Mouse (Mus musculus): ENCODE results near the gene Rhbdd3. TPM values are rescaled to one million over a fixed set of nuclear protein-coding genes. Genes with fewer than 3 reads are reported as not detected.
A peak's percentile ranks its signal among the peaks of the same experiment; 100 is the strongest.
"Not testable (repeated sequence)": the region's sequence is repeated elsewhere in the genome, so short reads cannot be mapped to it uniquely, and the experiment has no call there.

Gene Rhbdd3
- total RNA-seq, 1 experiment from 2014 or later = 18.3 TPM

GRCm38 (mm10) chr11:5065056-5065821 lies 33.5 kb upstream of the Rhbdd3 start, which contains the start of gene Gas2l1:
TSS of gene Gas2l1 (minus strand) at chr11:5065327.
- DNase-seq = peak; percentile 95

- no peak for DNase-seq
Observed at GRCm38 (mm10) chr11:5067063-5067462, 31.7 kb upstream of the Rhbdd3 start.

DNA sequence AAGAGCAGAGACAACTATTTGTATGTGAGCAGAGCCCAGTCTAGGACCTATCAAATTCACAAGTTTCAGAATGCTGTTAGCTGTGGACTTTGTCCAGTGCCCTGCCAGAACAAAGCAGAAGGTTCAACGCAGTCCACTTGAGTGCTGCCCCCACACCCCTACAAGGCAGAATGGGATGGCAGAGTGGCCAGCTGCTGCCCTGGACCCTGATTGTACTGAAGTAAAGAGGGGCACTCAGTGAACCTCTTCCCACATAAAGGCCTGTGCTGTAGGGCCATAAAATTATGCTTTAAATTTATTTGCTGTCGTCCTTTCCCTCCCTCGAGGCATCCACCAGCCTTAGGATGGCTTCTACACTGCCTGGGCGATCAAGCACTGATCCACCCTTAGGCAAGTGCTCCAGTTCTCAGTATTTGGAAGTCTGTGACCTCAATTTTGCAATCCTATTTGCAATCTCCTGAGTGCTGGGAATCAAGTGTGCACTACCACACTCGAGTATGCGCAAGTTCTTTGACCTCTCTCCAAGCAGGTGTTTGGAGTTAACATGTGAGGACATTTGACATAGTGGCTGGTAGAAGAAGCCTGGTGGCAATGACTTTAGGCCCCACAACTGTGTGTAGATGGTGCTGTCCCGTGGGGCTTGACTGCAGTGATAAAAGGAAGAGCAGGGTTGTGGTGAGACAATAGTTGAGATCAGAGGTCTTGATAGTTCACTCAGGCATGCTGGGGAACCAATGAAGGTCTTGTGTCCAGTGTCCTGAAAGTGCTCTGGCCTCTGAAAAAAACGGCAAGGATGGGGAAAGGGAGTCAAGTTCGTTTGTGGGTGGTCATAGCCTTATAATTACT lies 30.4 kb upstream of the Rhbdd3 start:
- DNase-seq = peak; percentile 31

DNA sequence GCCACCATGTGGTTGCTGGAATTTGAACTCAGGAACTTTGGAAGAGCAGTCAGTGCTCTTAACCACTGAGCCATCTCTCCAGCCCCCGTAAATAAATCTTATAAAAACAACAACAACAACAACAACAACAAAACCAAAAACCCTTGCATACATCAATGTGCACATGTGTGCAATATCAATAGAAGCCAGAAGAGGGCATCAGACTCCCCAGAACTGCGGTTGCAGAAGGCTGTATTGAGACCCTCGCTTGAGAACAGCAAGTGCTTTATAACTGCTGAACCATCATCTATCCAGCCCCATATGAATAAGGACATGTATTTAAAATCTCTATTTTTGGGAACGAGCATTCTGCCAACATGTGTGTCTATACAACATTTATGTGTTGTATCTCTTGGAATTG lies 23.8 kb upstream of the Rhbdd3 start:
- peak; percentile 37 for DNase-seq

DNA sequence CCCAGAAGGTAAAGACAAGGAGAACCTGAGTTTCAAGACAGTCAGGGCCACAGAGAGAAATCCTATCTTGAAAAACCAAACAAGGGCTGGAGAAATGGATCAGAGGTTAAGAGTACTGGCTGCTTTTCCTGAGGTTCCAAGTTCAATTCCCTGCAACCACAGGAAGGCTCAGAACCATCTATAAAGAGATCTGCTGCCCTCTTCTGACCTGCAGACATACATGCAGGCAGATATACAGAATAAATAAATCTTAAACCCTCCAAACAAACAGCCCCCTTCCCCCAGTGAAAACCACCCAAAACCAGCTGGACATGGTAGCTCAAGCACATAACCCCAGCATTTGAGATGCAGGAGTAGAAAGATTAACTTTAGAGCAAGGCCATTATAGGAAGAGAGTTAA lies 23.0 kb upstream of the Rhbdd3 start:
- no peak for DNase-seq

DNA sequence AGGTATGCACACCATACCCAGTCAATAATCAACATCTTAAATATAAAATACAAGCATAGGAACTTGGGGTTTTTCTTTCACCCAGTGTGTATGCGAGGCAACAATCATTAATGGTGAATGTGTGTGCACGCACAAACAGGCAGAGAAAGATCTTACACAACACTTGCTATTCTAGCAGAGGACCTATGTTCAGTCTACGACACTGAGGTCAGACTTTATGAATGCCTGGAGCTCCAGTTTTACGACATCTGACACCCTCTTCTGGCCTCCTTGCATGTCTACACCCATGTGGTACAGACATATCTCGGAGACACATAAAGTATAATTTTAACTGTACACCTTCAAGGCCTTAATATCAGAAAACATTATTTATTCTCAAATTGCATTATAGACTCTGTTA lies 21.9 kb upstream of the Rhbdd3 start:
- not testable (repeated sequence) for DNase-seq

DNA sequence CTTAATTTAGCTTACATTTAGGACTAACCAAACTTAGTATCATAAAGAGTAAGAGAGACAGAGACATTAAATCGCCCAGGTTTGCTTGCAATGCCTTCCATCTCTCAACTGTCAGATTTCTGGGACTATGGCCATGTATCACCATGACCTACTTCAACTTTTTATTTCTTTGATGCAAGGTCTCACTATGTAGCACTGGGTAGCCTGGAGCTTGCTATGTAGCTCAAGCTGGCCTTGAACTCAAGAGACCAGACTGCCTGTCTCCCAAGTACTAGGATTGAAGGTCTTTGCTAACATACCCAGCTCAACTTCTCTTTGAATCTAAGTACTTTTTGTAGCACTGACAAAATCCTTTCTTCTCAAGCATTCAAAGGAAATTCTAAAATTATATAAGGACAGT lies 9.6 kb upstream of the Rhbdd3 start:
- DNase-seq = peak; percentile 49

DNA sequence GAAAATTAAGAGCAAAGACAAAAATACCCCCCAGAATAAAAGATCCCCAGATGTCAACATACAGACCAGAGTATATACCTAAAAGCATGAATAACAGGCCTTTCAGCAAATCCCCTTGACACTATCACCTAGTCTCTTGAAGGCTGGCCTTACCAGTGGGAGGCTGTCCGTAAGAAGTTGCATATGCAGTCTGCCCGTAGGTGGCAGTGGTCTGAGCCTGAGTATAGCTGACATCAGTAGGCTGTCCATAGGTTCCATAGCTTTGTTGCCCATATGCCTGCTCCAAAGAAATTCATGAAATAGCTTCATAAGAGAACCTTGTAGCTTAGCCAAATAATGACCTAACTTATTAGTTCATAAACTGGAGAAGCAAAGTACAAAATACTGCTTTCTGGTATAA lies 7.0 kb upstream of the Rhbdd3 start:
- DNase-seq = no peak

DNA sequence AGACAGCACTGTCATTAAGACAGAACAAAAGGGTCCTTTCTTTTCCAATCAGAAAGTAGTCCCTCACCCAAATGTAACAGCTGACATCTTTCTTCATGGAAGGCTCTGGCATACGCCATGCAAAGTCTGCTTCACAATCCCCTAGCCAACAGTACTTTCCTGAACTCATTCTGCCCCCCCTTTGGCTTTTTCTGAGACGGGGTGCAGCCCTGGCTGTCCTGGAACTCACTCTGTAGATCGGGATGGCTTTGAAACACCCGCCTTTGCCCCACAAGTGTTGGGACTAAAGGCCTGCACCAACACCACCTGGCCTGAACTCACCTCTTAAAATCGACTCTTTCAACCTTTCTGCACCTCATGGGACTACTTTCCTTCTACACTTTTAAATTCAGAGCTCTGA lies 2.8 kb upstream of the Rhbdd3 start:
- no peak for DNase-seq

GRCm38 (mm10) chr11:5096480-5097020 lies 2.2 kb upstream of the Rhbdd3 start:
- no peak for DNase-seq

GRCm38 (mm10) chr11:5098035-5098735 lies 541 bp upstream of the Rhbdd3 start:
- DNase-seq = peak; percentile 62

GRCm38 (mm10) chr11:5099576-5100183 lies 954 bp downstream of the Rhbdd3 start:
- peak; percentile 91 for DNase-seq

- DNase-seq = no peak
Observed at GRCm38 (mm10) chr11:5100283-5100682, 1.6 kb downstream of the Rhbdd3 start.

DNA sequence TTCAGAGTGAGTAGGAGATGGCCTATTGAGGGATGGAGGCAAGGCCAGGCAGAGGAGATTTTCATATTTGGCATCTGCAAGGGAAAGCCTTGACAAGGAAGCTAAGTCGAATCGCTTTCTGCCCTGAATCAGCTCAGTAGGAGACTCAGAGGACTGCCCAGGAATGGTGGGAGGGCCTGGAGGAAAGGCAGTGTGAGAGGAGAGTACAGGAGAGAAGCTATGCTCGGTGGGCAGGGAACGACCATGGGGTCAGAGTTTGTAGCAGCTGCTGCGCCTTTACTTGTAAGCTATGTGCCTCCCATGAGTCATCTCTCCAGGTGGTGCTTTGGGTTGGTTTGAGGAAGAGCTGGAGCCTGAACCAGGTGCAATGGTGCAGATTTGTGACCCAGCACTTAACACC lies 2.1 kb downstream of the Rhbdd3 start:
- no peak for DNase-seq

GRCm38 (mm10) chr11:5101641-5102040 lies 2.9 kb downstream of the Rhbdd3 start:
- DNase-seq = no peak

DNA sequence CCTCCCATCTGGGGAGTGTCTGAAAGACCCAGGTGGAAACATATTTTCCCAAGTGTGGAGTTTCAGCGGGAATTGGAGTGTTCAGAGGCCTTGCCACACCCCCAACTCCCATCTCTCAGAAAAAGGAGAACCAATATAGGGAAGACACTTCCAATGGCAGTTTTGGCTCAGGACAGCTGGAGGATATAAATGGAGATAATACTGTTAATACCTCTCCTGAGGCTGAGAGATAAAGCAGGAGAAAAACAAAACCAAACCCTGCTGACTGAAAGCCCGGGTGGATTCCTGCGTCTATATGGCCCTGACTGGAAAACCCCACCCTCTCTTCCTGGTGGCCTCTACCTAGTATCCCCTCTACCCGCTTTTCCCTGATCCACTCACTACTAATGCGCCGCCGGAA lies 3.7 kb downstream of the Rhbdd3 start:
- no peak for DNase-seq

GRCm38 (mm10) chr11:5103986-5104509 lies 5.3 kb downstream of the Rhbdd3 start:
- DNase-seq = no peak

GRCm38 (mm10) chr11:5109441-5109840 lies 10.7 kb downstream of the Rhbdd3 start:
- no peak for DNase-seq

GRCm38 (mm10) chr11:5113645-5114044 lies 14.9 kb downstream of the Rhbdd3 start:
- DNase-seq = no peak

DNA sequence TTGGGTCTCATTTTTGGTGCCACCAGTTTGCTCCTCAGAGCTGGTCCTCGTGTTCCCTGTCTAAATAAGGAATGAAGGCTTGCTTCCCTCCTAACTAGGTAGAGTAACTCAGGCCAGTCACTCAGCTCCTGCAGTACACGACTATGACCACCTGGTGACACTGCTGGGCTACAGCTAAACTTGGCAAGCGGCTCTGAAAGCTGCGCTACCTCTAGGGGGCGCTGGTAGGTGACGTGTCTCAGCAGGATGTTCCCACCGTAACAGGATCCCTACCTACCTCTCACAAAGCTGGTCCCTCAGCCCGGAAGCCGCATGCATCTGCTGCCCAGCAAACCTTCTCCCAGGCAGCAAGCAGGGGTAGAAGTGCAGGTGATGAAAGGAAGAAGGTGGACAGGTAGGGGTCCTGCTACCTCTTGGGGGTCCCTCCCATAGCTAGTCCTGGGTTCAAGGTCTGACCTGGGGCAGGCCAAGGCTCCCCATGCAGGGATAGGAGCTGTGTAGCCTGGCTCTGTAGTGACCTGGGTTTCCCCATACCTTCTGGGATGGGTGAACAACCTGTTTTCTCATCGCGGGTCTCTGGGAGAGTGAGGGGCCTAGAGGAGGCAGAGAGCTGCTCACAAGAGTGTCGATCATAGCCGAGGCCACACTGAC lies 16.3 kb downstream of the Rhbdd3 start:
- peak; percentile 94 for DNase-seq

GRCm38 (mm10) chr11:5125713-5126112 lies 27.0 kb downstream of the Rhbdd3 start:
- no peak for DNase-seq

All from adrenal gland, postnatal 14 days (tissue).